Mouse (Mus musculus): ENCODE results near the gene Map3k3. TPM values are rescaled to one million over a fixed set of nuclear protein-coding genes. Genes with fewer than 3 reads are reported as not detected.
A peak's percentile ranks its signal among the peaks of the same experiment; 100 is the strongest.
"Not testable (repeated sequence)": the region's sequence is repeated elsewhere in the genome, so short reads cannot be mapped to it uniquely, and the experiment has no call there.

Gene Map3k3
- polyA plus RNA-seq, 1 experiment from 2014 or later = 27.3 TPM

DNA sequence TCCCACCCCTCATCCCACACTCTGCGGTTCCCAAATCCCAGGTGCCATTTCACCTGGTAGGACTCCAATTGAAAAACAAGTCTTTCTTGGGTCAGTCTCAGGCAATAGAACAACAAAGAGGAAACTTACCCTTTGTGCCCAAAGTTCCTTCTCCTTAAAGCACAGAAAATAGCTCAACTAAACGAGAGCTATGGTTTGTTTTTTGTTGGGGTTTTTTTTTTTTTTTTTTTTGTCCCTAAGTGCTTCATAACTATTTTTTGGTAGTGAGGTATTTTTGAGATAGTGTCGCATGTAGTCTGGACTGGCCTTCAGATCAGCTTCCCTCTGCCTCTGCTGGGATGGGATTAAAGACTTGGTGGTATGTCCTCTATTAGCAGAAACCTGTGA is 109.7 kb downstream of the Map3k3 start:
- Histone ChIP-seq H3K9me3 (no peaks in the 10 kb centered on the region), H3K4me2 (peak overlapping the region; percentile 73), H3K4me3 (replicated peaks) (peak overlapping the region; percentile 72), H3K27ac (peak overlapping the region; percentile 81), H3K4me1 (replicated peaks) (peaks cover 11% of the 10 kb centered on the region), H3K27me3 (no peaks in the 10 kb centered on the region), H3K9ac (replicated peaks) (peak overlapping the region; percentile 69), H3K36me3 (peaks cover 29% of the 10 kb centered on the region)
- WGBS = 31% methylated on average over 3 of the region's 3 CpGs
- ATAC-seq (ENCODE audit: insufficient number of reproducible peaks, insufficient read depth, low FRiP score, low TSS enrichment, low read depth) = no peak

DNA sequence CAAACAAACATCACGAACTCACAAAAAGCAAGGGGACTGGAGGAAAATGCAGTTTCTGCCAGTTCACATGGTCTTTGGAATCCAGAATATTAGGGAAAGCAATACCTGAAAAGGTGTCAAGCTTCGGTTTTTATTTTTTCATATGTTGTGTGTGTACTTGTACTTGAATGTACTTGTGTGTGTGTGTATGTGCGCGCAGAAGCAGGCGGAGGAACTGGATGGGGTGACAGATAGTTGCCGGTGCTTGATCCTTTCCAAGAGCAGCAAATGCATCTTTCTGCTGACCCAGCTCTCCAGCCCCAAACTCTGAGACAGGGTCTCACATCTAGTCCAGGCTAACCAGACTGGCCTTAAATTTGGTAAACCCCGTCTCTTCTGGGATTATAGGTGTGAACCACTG is 110.5 kb downstream of the Map3k3 start:
- Histone ChIP-seq H3K27ac (no peak overlapping the region), H3K4me2 (no peak overlapping the region), H3K27me3 (no peaks in the 10 kb centered on the region), H3K36me3 (peaks cover 33% of the 10 kb centered on the region), H3K4me3 (replicated peaks) (no peak overlapping the region), H3K4me1 (replicated peaks) (peaks cover 11% of the 10 kb centered on the region), H3K9me3 (no peaks in the 10 kb centered on the region), H3K9ac (replicated peaks) (no peak overlapping the region)
- no peak for ATAC-seq (ENCODE audit: insufficient number of reproducible peaks, insufficient read depth, low FRiP score, low TSS enrichment, low read depth)
- 90% methylated on average over 7 of the region's 7 CpGs for WGBS

DNA sequence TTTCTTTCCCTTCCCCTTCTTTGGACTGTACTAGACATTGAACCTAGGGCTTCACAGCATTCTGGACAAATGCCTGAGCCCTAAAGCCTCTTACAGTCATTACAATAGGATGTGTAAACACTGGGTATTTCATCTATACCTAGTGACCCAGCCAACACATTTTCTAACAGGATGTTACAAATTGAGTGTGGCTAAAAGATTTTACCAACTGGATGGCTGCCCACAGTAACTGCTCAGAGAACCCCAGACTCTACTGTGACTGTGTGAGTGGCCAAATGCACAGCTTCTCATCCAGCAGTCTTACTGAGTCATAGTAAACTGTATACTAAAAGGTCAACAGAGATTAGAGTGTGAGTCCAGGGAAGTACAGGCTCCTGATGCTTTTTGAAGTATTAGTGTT is 110.9 kb downstream of the Map3k3 start:
- Histone ChIP-seq H3K9me3 (no peaks in the 10 kb centered on the region), H3K27me3 (no peaks in the 10 kb centered on the region), H3K27ac (no peak overlapping the region), H3K4me3 (replicated peaks) (no peak overlapping the region), H3K9ac (replicated peaks) (no peak overlapping the region), H3K4me2 (no peak overlapping the region), H3K4me1 (replicated peaks) (peaks cover 11% of the 10 kb centered on the region), H3K36me3 (peaks cover 38% of the 10 kb centered on the region)
- ATAC-seq (ENCODE audit: insufficient number of reproducible peaks, insufficient read depth, low FRiP score, low TSS enrichment, low read depth) = no peak

DNA sequence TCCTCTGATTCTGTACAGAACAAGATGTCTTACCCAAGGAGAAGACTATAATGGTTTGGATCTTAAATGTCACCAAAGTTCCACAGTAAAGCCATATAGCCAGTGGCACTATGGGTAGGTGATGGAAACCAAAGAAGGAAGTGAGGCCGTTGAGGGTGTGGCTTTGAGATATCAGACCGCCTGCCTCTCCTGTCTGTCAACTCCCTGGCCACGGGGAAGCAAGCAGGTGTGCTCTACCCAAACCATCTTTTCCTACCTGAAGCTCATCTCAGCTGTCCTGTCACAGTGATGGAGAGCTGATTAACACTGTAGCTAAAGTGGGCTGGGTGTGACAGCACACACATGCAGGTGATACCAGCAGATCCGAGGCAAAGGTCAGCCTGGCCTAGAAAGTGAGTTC is 113.9 kb downstream of the Map3k3 start:
- Histone ChIP-seq H3K36me3 (peaks cover 65% of the 10 kb centered on the region), H3K27ac (no peak overlapping the region), H3K9ac (replicated peaks) (no peak overlapping the region), H3K4me1 (replicated peaks) (peaks cover 3% of the 10 kb centered on the region; the same call in 1 of the 2 replicates), H3K27me3 (no peaks in the 10 kb centered on the region), H3K9me3 (no peaks in the 10 kb centered on the region), H3K4me3 (replicated peaks) (no peak overlapping the region), H3K4me2 (no peak overlapping the region)
- WGBS = 92% methylated on average over 4 of the region's 4 CpGs
- ATAC-seq (ENCODE audit: insufficient number of reproducible peaks, insufficient read depth, low FRiP score, low TSS enrichment, low read depth) = no peak

DNA sequence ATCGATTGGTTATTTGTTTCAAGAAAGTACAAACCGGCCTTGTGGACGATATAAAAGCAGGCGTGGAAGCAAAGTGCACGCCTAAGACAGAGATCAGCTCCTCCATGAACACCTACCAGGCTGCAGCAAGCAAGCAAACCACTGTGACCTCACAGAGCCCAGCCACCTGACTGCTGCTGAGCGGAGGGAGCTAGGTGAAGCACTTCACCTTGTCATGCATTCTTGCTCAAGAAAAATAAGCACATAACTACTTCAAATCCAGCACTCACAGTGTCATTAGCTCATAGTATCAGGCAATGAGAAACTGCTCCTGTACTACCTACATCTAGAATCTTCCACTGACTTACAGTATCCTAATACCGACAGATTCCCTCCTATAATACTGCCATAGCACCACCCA is 115.6 kb downstream of the Map3k3 start:
- H3K4me2 ChIP-seq = not testable (repeated sequence)
- 94% methylated on average over 7 of the region's 7 CpGs for WGBS

DNA sequence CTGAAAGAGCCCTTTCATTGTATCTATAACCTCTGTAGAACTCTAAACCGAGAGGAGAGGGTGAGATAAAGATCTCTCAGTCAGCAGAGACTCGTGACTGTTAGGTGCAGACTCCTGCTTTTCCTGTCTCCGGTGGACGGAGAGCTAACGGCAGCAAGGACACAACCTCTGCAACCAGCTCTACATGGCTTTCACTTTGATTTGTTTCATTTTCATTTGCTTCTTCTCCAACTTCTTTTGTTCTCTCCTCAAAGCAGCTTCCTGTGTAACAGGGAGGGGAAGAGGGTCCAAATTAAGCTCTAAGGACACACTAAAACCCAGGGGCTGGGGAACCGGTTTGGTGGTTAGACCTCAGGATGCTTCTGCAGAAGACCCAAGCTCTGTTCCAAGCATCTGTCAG is 116.3 kb downstream of the Map3k3 start:
- no peak for ATAC-seq (ENCODE audit: insufficient number of reproducible peaks, insufficient read depth, low FRiP score, low TSS enrichment, low read depth)
- peaks cover 86% of the 10 kb centered on the region for H3K36me3 ChIP-seq
- H3K27me3 ChIP-seq = no peaks in the 10 kb centered on the region
- no peak overlapping the region for H3K27ac ChIP-seq
- H3K9me3 ChIP-seq = no peaks in the 10 kb centered on the region
- no peak overlapping the region for H3K4me3 ChIP-seq (replicated peaks)
- no peak overlapping the region for H3K4me2 ChIP-seq
- H3K4me1 ChIP-seq (replicated peaks) = no peaks in the 10 kb centered on the region
- WGBS = 81% methylated on average over 6 of the region's 6 CpGs
- no peak overlapping the region for H3K9ac ChIP-seq (replicated peaks)

More for the DNA sequence above, 115.6 kb downstream of the Map3k3 start:
- H3K27ac ChIP-seq; H3K9me3 ChIP-seq; H3K4me3 ChIP-seq (replicated peaks); H3K27me3 ChIP-seq; ATAC-seq (ENCODE audit: insufficient number of reproducible peaks, insufficient read depth, low FRiP score, low TSS enrichment, low read depth); H3K9ac ChIP-seq (replicated peaks); H3K4me1 ChIP-seq (replicated peaks): not testable (repeated sequence)
- H3K36me3 ChIP-seq = peaks cover 81% of the 10 kb centered on the region

DNA sequence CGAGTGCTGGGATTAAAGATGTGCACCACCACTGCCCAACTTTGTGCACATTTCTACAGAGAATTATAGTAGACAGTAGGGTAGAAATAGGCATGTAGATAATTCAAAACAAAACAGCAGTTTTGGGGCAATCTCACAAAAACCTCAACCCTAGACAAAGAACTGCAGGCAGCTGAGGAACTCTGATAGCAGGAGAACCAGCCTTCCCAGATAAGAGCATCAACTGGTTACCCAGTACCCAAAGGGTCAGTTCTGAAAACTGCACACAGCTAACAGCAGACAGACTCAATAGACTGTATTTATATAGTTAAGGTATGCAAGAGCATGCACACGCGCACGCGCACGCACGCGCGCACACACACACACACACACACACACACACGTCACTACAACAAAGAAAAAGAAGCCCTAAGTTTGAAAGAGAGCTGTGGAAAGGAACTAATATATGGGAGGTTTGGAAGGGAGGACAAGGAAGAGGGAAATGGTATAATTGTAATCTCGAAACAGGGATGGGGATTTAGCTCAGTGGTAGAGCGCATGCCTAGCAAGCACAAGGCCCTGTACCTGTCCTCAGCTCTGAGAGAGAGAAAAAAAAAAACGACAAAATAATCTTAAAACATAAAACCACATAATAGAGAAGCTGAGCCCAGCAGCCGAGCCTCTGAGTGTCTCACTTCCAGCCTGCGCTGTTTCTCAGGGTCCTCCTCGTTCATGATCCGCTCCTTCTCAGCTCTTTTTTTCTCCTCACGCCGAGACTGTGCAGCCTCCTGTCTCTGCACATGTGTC is 117.1 kb downstream of the Map3k3 start:
- 94% methylated on average over 19 of the region's 19 CpGs for WGBS
- Histone ChIP-seq H3K27me3 (no peaks in the 10 kb centered on the region), H3K4me3 (replicated peaks) (no peak overlapping the region), H3K9ac (replicated peaks) (no peak overlapping the region), H3K27ac (no peak overlapping the region), H3K36me3 (peaks cover 88% of the 10 kb centered on the region), H3K4me2 (no peak overlapping the region), H3K4me1 (replicated peaks) (no peaks in the 10 kb centered on the region), H3K9me3 (no peaks in the 10 kb centered on the region)
- ATAC-seq (ENCODE audit: insufficient number of reproducible peaks, insufficient read depth, low FRiP score, low TSS enrichment, low read depth) = no peak

DNA sequence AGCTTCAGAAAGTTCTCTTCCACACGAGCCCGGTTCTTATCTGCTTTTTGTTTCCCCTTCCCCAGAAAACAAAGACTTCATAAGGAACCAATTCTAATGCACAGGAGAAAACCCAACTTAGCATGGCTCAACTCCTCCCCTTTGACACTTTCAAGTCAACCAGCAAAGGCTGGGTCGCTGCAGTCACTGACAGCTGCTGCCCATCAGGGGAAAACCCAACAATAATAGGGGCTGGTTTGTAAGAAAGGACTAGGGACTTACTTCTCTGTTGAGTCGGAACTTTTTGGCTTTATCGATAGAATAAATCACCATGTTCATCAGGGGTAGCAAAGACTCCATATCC is 117.7 kb downstream of the Map3k3 start, which contains the start of gene Strada:
Gene Strada, minus strand, starts transcription at position 46 of the 343 bp plus-strand sequence.
- Histone ChIP-seq H3K9me3 (no peaks in the 10 kb centered on the region), H3K4me2 (no peak within 1 kb of the TSS), H3K27me3 (no peaks in the 10 kb centered on the region), H3K36me3 (peaks cover 88% of the 10 kb centered on the region), H3K4me3 (replicated peaks) (no peak within 1 kb of the TSS), H3K27ac (no peak within 1 kb of the TSS), H3K9ac (replicated peaks) (no peak within 1 kb of the TSS), H3K4me1 (replicated peaks) (no peaks in the 10 kb centered on the region)
- no peak for ATAC-seq (ENCODE audit: insufficient number of reproducible peaks, insufficient read depth, low FRiP score, low TSS enrichment, low read depth)
- 88% methylated on average over 5 of the region's 5 CpGs for WGBS

Other genes starting within 250 kb of the Map3k3 start
- 9.6 and 9.7 TPM in 2 replicates for gene Cyb561, start 131.3 kb upstream of the Map3k3 start, polyA plus RNA-seq (2016; fragmentation: Nextera tagmentation; extraction: Ambion mirVana)
- 0.21 and 0.51 TPM in 2 replicates for gene Ace, start 116.7 kb upstream of the Map3k3 start, polyA plus RNA-seq (2016; fragmentation: Nextera tagmentation; extraction: Ambion mirVana)
- not detected in 2 replicates for gene Ace3, start 89.9 kb upstream of the Map3k3 start, polyA plus RNA-seq (2016; fragmentation: Nextera tagmentation; extraction: Ambion mirVana)
- 0.24 and 0.36 TPM in 2 replicates for gene Kcnh6, start 76.5 kb upstream of the Map3k3 start, polyA plus RNA-seq (2016; fragmentation: Nextera tagmentation; extraction: Ambion mirVana)
- 85.4 and 91.5 TPM in 2 replicates for gene Dcaf7, start 47.7 kb upstream of the Map3k3 start, polyA plus RNA-seq (2016; fragmentation: Nextera tagmentation; extraction: Ambion mirVana)
- 9.0 and 10.9 TPM in 2 replicates for gene Taco1, start 18.6 kb upstream of the Map3k3 start, polyA plus RNA-seq (2016; fragmentation: Nextera tagmentation; extraction: Ambion mirVana)
- not detected in 2 replicates for gene Gm10840, start 76.2 kb downstream of the Map3k3 start, polyA plus RNA-seq (2016; fragmentation: Nextera tagmentation; extraction: Ambion mirVana)
- 508 and 509 TPM in 2 replicates for gene Limd2, start 76.2 kb downstream of the Map3k3 start, polyA plus RNA-seq (2016; fragmentation: Nextera tagmentation; extraction: Ambion mirVana)
- gene Strada, start 117.6 kb downstream of the Map3k3 start, polyA plus RNA-seq (2016; fragmentation: Nextera tagmentation; extraction: Ambion mirVana) = 31.1 and 33.2 TPM in 2 replicates
- 73.9 and 78.5 TPM in 2 replicates for gene Ccdc47, start 131.7 kb downstream of the Map3k3 start, polyA plus RNA-seq (2016; fragmentation: Nextera tagmentation; extraction: Ambion mirVana)
- gene Ddx42, start 132.3 kb downstream of the Map3k3 start, polyA plus RNA-seq (2016; fragmentation: Nextera tagmentation; extraction: Ambion mirVana) = 107 and 111 TPM in 2 replicates
- 61.2 and 71.6 TPM in 2 replicates for gene Ftsj3, start 171.5 kb downstream of the Map3k3 start, polyA plus RNA-seq (2016; fragmentation: Nextera tagmentation; extraction: Ambion mirVana)
- gene Psmc5, start 171.5 kb downstream of the Map3k3 start, polyA plus RNA-seq (2016; fragmentation: Nextera tagmentation; extraction: Ambion mirVana) = 352 and 355 TPM in 2 replicates
- 102 and 104 TPM in 2 replicates for gene Smarcd2, start 188.4 kb downstream of the Map3k3 start, polyA plus RNA-seq (2016; fragmentation: Nextera tagmentation; extraction: Ambion mirVana)
- 0.30 and 0.37 TPM in 2 replicates for gene Tcam1, start 192.1 kb downstream of the Map3k3 start, polyA plus RNA-seq (2016; fragmentation: Nextera tagmentation; extraction: Ambion mirVana)
- gene Gh, start 217.3 kb downstream of the Map3k3 start, polyA plus RNA-seq (2016; fragmentation: Nextera tagmentation; extraction: Ambion mirVana) = not detected in 2 replicates
- gene Cd79b, start 230.1 kb downstream of the Map3k3 start, polyA plus RNA-seq (2016; fragmentation: Nextera tagmentation; extraction: Ambion mirVana) = 1.3 and 1.8 TPM in 2 replicates